Mouse (Mus musculus): Measurements from ENCODE around the gene Ppp4r3b. TPM values are rescaled to one million over a fixed set of nuclear protein-coding genes. Genes with fewer than 3 reads are reported as not detected.
A peak's percentile ranks its signal among the peaks of the same experiment; 100 is the strongest.

The Ppp4r3b gene
- polyA plus RNA-seq, 1 experiment from 2014 or later, result 85.0 TPM

DNA sequence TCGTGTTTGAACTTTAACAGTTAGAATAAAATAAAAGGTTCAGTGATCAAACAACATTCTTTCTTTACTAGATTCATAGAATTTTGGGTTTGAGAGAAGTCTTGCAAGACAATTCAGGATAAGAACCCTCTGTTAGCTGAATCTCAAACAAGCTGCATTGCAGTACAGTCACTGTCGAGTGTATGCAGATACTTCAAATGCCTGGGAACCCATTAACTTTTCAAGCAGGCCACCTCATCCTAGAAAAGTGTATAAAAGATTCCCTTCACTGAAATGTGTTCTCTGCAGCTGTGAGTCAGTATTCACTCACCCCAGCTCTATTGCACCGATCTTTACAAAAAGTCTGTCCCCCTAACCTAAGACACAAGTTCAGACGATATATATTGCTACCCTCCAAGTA lies 73.3 kb downstream of the Ppp4r3b start:
- H3K9ac ChIP-seq (ENCODE audit: low read length), result no peak overlapping the region
- ATAC-seq (ENCODE audit: insufficient number of reproducible peaks, low FRiP score, low TSS enrichment, low read depth), result no peak

DNA sequence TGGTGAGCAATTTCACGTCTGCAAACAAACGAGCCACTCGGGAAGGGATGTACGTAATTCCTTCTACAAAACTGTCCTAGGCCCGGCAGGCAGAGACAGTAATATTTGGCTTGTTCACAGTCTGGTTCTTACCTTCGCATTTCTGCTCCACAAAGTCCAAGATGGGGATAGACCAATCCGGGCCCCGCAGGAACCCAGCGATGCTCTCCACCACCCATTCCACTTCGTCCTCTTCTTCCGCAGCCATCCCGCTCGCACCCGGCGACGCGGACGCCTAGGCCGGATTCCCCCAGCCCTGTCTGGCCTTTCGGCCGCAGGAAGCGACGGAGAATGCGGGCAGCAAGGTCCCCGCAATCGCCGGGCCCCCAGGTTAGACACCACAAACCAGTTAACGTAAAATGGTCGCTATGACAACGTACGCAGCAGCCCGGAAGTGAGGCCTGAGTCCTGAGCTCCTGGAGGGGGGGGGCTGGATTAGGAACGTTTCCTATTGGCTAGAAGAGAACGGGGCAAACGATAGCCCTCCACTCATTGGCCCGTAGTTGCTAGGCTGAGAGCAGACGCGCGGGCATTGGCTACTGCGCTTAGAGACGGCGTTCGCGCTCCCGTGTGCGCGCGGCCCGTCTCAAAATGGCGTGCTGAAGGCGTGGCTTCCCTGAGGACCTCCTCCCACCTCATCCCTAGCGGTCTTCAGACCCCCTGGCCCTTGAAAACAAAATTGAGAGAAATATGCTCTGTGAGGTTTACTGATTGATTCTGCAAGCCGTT lies 74.4 kb downstream of the Ppp4r3b start, which contains the start of gene Cfap36:
Gene Cfap36 (minus strand): TSS at position 527 of the 768 bp plus-strand sequence.
- peak within 1 kb of the TSS; percentile 73 for H3K4me2 ChIP-seq (ENCODE audit: low read depth, severe bottlenecking)
- under 1% methylated on average over 53 of the region's 53 CpGs for WGBS
- H3K36me3 ChIP-seq (ENCODE audit: control insufficient read depth, insufficient read depth, low read length), result peaks cover under 1% of the 10 kb centered on the region; the same call in 1 of the 2 replicates
- peak within 1 kb of the TSS; percentile 82 for H3K4me3 ChIP-seq (ENCODE audit: low read depth, low read length)
- peak; percentile 91 for DNase-seq (ENCODE audit: low spot score)
- ATAC-seq (ENCODE audit: insufficient number of reproducible peaks, low FRiP score, low TSS enrichment, low read depth), result peak; percentile 100
- no peaks in the 10 kb centered on the region for H3K27me3 ChIP-seq (ENCODE audit: control insufficient read depth, insufficient read depth, low read length)
- no peaks in the 10 kb centered on the region for H3K9me3 ChIP-seq (ENCODE audit: control insufficient read depth, low read length)
- peaks cover 3% of the 10 kb centered on the region; the same call in 1 of the 2 replicates for H3K4me1 ChIP-seq (ENCODE audit: control insufficient read depth, insufficient read depth, low read length)
- H3K27ac ChIP-seq (replicated peaks; ENCODE audit: low read depth, low read length), result peak within 1 kb of the TSS; percentile 33; the same call in 1 of the 2 replicates
- peak within 1 kb of the TSS; percentile 76 for H3K9ac ChIP-seq (ENCODE audit: low read length)

More for the DNA sequence above, 73.3 kb downstream of the Ppp4r3b start:
- Histone ChIP-seq H3K36me3 (ENCODE audit: control insufficient read depth, insufficient read depth, low read length) (peaks cover 3% of the 10 kb centered on the region; the same call in 1 of the 2 replicates), H3K9me3 (ENCODE audit: control insufficient read depth, low read length) (no peaks in the 10 kb centered on the region), H3K4me3 (ENCODE audit: low read depth, low read length) (peak overlapping the region; percentile 82), H3K4me2 (ENCODE audit: low read depth, severe bottlenecking) (peak overlapping the region; percentile 73), H3K4me1 (ENCODE audit: control insufficient read depth, insufficient read depth, low read length) (peaks cover 3% of the 10 kb centered on the region; the same call in 1 of the 2 replicates), H3K27me3 (ENCODE audit: control insufficient read depth, insufficient read depth, low read length) (no peaks in the 10 kb centered on the region), H3K27ac (replicated peaks; ENCODE audit: low read depth, low read length) (no peak overlapping the region)
- no peak for DNase-seq (ENCODE audit: low spot score)
- 74% methylated on average over 4 of the region's 4 CpGs for WGBS

DNA sequence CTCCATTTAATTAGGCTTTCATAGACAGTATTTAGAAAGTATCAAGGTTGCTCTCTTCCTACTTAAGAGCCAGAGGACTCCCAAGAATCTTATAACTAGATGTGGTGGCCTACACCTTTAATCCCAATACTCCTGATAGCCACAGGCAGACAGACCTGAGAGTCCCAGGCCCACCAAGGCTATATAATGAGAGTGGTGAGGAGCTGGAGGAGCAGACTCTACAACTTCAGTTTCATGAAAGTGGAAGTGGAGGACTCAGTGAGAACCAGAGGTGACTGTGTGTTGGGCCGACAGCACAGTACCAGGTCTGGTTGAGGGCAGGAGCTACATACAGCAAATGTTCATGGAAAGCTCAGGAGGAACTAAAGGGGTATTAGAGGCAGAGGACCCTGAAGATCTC lies 75.0 kb downstream of the Ppp4r3b start:
- DNase-seq (ENCODE audit: low spot score) (no peak), ATAC-seq (ENCODE audit: insufficient number of reproducible peaks, low FRiP score, low TSS enrichment, low read depth) (peak; percentile 23)
- Histone ChIP-seq H3K9ac (ENCODE audit: low read length) (no peak overlapping the region), H3K9me3 (ENCODE audit: control insufficient read depth, low read length) (no peaks in the 10 kb centered on the region), H3K4me1 (ENCODE audit: control insufficient read depth, insufficient read depth, low read length) (peaks cover 3% of the 10 kb centered on the region; the same call in 1 of the 2 replicates), H3K27me3 (ENCODE audit: control insufficient read depth, insufficient read depth, low read length) (no peaks in the 10 kb centered on the region), H3K27ac (replicated peaks; ENCODE audit: low read depth, low read length) (no peak overlapping the region), H3K4me2 (ENCODE audit: low read depth, severe bottlenecking) (peak overlapping the region; percentile 29; the same call in 1 of the 2 replicates), H3K4me3 (ENCODE audit: low read depth, low read length) (peak overlapping the region; percentile 82; the same call in 1 of the 2 replicates), H3K36me3 (ENCODE audit: control insufficient read depth, insufficient read depth, low read length) (no peaks in the 10 kb centered on the region)
- 93% methylated on average over 1 of the region's 1 CpGs for WGBS

DNA sequence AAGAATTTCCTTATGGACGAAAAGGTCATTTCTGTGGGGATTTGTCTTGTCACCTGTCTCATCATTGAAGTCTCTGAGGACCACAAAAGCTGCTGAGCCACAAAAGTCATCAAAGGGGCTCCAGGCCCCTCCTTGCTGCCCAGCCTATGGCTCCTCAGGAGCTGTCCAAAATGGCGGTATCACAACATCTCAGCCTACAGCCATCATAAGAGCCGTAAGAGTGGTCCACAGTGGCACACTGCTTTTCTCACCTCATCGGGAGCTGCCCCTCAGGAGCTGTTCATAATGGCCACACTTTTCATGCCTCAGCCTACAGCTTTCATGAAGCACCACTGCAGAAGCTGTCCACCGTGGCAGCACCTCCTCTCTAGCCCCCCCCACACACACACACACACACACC lies 75.7 kb downstream of the Ppp4r3b start:
- Histone ChIP-seq H3K36me3 (ENCODE audit: control insufficient read depth, insufficient read depth, low read length) (no peaks in the 10 kb centered on the region), H3K9me3 (ENCODE audit: control insufficient read depth, low read length) (no peaks in the 10 kb centered on the region), H3K27ac (replicated peaks; ENCODE audit: low read depth, low read length) (no peak overlapping the region), H3K27me3 (ENCODE audit: control insufficient read depth, insufficient read depth, low read length) (no peaks in the 10 kb centered on the region), H3K4me2 (ENCODE audit: low read depth, severe bottlenecking) (no peak overlapping the region), H3K4me3 (ENCODE audit: low read depth, low read length) (no peak overlapping the region), H3K4me1 (ENCODE audit: control insufficient read depth, insufficient read depth, low read length) (peaks cover 3% of the 10 kb centered on the region; the same call in 1 of the 2 replicates), H3K9ac (ENCODE audit: low read length) (no peak overlapping the region)
- no peak for DNase-seq (ENCODE audit: low spot score)
- ATAC-seq (ENCODE audit: insufficient number of reproducible peaks, low FRiP score, low TSS enrichment, low read depth), result no peak
- 93% methylated on average over 5 of the region's 5 CpGs for WGBS

DNA sequence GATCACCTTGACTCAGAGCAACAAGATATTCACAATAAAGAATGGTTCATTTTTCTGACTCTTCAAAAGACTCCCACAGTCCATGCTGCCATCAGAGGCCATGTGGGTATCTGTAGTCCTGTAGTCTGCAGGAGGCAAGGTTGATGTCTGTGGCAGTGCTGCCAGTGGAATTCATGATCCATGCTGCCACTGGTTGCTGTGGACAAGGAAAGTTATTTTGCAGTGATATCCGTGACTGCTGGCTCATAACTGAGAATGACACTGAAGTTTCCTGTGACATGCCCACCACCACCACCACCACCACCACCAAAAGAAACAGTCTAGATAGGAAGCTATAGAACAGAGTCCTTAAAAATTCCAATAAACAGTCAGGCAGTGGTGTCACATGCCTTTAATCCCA lies 82.0 kb downstream of the Ppp4r3b start:
- ATAC-seq (ENCODE audit: insufficient number of reproducible peaks, low FRiP score, low TSS enrichment, low read depth) (no peak), DNase-seq (ENCODE audit: low spot score) (no peak)
- no peaks in the 10 kb centered on the region for H3K36me3 ChIP-seq (ENCODE audit: control insufficient read depth, insufficient read depth, low read length)
- H3K9ac ChIP-seq (ENCODE audit: low read length), result no peak overlapping the region
- H3K9me3 ChIP-seq (ENCODE audit: control insufficient read depth, low read length), result no peaks in the 10 kb centered on the region
- no peak overlapping the region for H3K4me3 ChIP-seq (ENCODE audit: low read depth, low read length)
- no peaks in the 10 kb centered on the region for H3K4me1 ChIP-seq (ENCODE audit: control insufficient read depth, insufficient read depth, low read length)
- WGBS, result 86% methylated on average over 1 of the region's 1 CpGs
- H3K27me3 ChIP-seq (ENCODE audit: control insufficient read depth, insufficient read depth, low read length), result no peaks in the 10 kb centered on the region
- no peak overlapping the region for H3K27ac ChIP-seq (replicated peaks; ENCODE audit: low read depth, low read length)
- H3K4me2 ChIP-seq (ENCODE audit: low read depth, severe bottlenecking), result no peak overlapping the region

DNA sequence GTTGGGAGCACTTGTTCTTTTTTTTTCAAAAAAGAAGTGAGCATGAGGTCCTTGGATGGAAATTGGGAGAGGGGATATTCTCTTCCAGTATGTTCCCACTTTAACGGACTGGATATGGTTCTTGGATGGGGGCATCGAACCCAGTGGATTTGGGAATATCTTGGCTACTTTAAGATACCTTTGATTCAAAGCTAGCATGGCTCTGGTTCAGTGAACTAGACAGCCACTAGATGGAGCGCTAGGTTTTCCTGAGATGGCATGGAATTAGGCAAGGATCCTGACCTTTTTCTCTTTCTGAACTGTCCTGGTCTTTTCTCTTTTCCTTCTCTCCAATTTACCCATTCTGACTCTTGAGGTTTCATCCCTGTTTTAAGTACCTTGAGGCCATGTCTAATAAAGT lies 95.1 kb downstream of the Ppp4r3b start:
- no peaks in the 10 kb centered on the region for H3K27me3 ChIP-seq (ENCODE audit: control insufficient read depth, insufficient read depth, low read length)
- no peak for ATAC-seq (ENCODE audit: insufficient number of reproducible peaks, low FRiP score, low TSS enrichment, low read depth)

More for the DNA sequence above, 95.1 kb downstream of the Ppp4r3b start:
- no peak overlapping the region for H3K4me3 ChIP-seq (ENCODE audit: low read depth, low read length)
- no peak overlapping the region for H3K27ac ChIP-seq (replicated peaks; ENCODE audit: low read depth, low read length)
- no peaks in the 10 kb centered on the region for H3K36me3 ChIP-seq (ENCODE audit: control insufficient read depth, insufficient read depth, low read length)
- no peak overlapping the region for H3K9ac ChIP-seq (ENCODE audit: low read length)
- DNase-seq (ENCODE audit: low spot score), result peak; percentile 43
- no peaks in the 10 kb centered on the region for H3K9me3 ChIP-seq (ENCODE audit: control insufficient read depth, low read length)
- no peak overlapping the region for H3K4me2 ChIP-seq (ENCODE audit: low read depth, severe bottlenecking)
- WGBS, result 31% methylated on average over 3 of the region's 3 CpGs
- no peaks in the 10 kb centered on the region for H3K4me1 ChIP-seq (ENCODE audit: control insufficient read depth, insufficient read depth, low read length)

Other genes with a start within 250 kb of the Ppp4r3b start
- 49.9 and 52.8 TPM in 2 replicates for gene Pnpt1, start 42.1 kb upstream of the Ppp4r3b start, polyA plus RNA-seq (2014; fragmentation: Nextera tagmentation; extraction: Ambion mirVana)
- 61.4 and 62.0 TPM in 2 replicates for gene Cfap36, start 74.5 kb downstream of the Ppp4r3b start, polyA plus RNA-seq (2014; fragmentation: Nextera tagmentation; extraction: Ambion mirVana)
- gene Ccdc88a, start 200.8 kb downstream of the Ppp4r3b start, polyA plus RNA-seq (2014; fragmentation: Nextera tagmentation; extraction: Ambion mirVana), result 35.2 and 45.6 TPM in 2 replicates

Measured in limb, embryonic 11.5 days (tissue).